ENCODE assay signal across 10 mouse cellular contexts in the genomic region with DNA sequence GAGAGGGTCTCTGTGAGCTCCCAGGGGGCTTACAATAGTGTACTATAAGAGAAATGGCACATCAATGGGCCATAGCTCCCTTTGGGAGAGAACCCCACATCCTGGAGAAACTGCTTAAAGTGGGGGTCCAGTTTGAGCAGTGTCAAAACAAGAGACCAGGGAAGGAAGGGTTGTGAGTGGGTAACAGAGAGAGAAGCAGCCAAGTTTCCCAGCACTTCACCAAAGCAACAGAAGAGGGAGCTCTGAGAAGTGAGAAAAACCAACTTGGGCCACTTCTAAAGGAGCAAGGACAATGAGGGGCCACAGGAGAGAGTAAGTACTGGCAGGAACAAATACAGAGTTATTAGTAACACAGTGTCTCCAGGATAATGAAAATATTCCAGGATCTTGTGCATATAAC. TPM values are rescaled to one million over a fixed set of nuclear protein-coding genes. Genes with fewer than 3 reads are reported as not detected.
DNase-seq lines count a peak whose midpoint lies in the region; ATAC-seq and TF ChIP-seq lines count a peak whose summit lies in the region.
"Had no signal": no experiment of that assay in that cellular context is flagged by ENCODE, and none has a peak within 500 bp of the region (broad histone marks: within the 10 kb centered on the region; RNA-seq: fewer than 3 reads in every experiment).

No protein-coding gene starts in this region.

- H3K4me3 ChIP-seq in kidney, postnatal 0 days (replicated peaks; ENCODE audit: low read depth, low read length) = no peak overlapping the region
- H3K4me3 ChIP-seq in kidney, embryonic 14.5 days (ENCODE audit: low read length) = no peak overlapping the region

- peak; percentile 61 for TF ChIP-seq CTCF in kidney, postnatal 0 days (IDR thresholded peaks at IDR 0.05; ENCODE audit: low read depth)

- H3K9me3 ChIP-seq in kidney, postnatal 0 days (replicated peaks; ENCODE audit: low read length) = no peaks in the 10 kb centered on the region
- H3K9me3 ChIP-seq in kidney, embryonic 14.5 days (ENCODE audit: control insufficient read depth, low read length) = no peaks in the 10 kb centered on the region
- H3K9me3 ChIP-seq: megakaryocyte, embryonic 14.5 days had no signal

- no peak overlapping the region for H3K4me2 ChIP-seq in kidney, postnatal 0 days (ENCODE audit: low read length)
- no peak overlapping the region for H3K4me2 ChIP-seq in kidney, embryonic 14.5 days (replicated peaks; ENCODE audit: low read depth, low read length)

- H3K4me1 ChIP-seq in kidney, postnatal 0 days (replicated peaks; ENCODE audit: insufficient read depth, low read length) = no peaks in the 10 kb centered on the region
- no peaks in the 10 kb centered on the region for H3K4me1 ChIP-seq in kidney, embryonic 14.5 days (ENCODE audit: control insufficient read depth, insufficient read depth, low read length)

- no peak overlapping the region for H3K27ac ChIP-seq in kidney, postnatal 0 days
- no peak overlapping the region for H3K27ac ChIP-seq in kidney, embryonic 14.5 days (ENCODE audit: low read depth, low read length)

- H3K36me3 ChIP-seq in kidney, postnatal 0 days (ENCODE audit: insufficient read depth, low read length) = no peaks in the 10 kb centered on the region
- no peaks in the 10 kb centered on the region for H3K36me3 ChIP-seq in kidney, embryonic 14.5 days (ENCODE audit: control insufficient read depth, insufficient read depth, low read length)

- no peak for ATAC-seq in kidney, postnatal 0 days (replicated peaks; ENCODE audit: low FRiP score, low read depth)
- no peak for ATAC-seq in kidney, embryonic 14.5 days (ENCODE audit: low FRiP score, low TSS enrichment)
- peak; percentile 84 for ATAC-seq in common myeloid progenitor, adult 5-6 weeks (replicated peaks; ENCODE audit: low read depth, poor library complexity, severe bottlenecking)

- no peaks in the 10 kb centered on the region for H3K27me3 ChIP-seq in kidney, postnatal 0 days (ENCODE audit: insufficient read depth, low read length)
- no peaks in the 10 kb centered on the region for H3K27me3 ChIP-seq in kidney, embryonic 14.5 days (ENCODE audit: control insufficient read depth, insufficient read depth, low read length)
- H3K27me3 ChIP-seq: megakaryocyte, embryonic 14.5 days had no signal

- no peak overlapping the region for H3K9ac ChIP-seq in kidney, postnatal 0 days (ENCODE audit: low read depth, low read length)
- no peak overlapping the region for H3K9ac ChIP-seq in kidney, embryonic 14.5 days (ENCODE audit: low read depth, low read length)

- DNase-seq in adrenal gland, adult (ENCODE audit: inconsistent age in 2 of 2, low spot score in 1 of 2) = peak; percentile 34 to 79
- no peak for DNase-seq in adrenal gland, adult 8-10 months
- DNase-seq in kidney, postnatal 0 days (ENCODE audit: low spot score) = peak; percentile 42
- peak; percentile 47 for DNase-seq in lung, postnatal 14 days
- no peak for DNase-seq in c-Kit-positive CD71-positive TER-119-positive erythroid progenitor cells, embryonic 14.5 days (ENCODE audit: low spot score)
- no peak for DNase-seq in ovary, adult 18-20 months (ENCODE audit: low spot score)
- DNase-seq: layer of hippocampus, postnatal 36 days had no signal

RNA-seq across cellular contexts. Expression of gene Ifnb1, which starts 0.7 kb away (rescaled TPM):
- not detected for total RNA-seq in adrenal gland, adult 8-10 months (2022)
- not detected in 2 replicates for polyA plus RNA-seq in kidney, postnatal 0 days (2015; fragmentation: Nextera tagmentation; extraction: Ambion mirVana)
- polyA plus RNA-seq in kidney, embryonic 14.5 days (2014; fragmentation: Nextera tagmentation; extraction: Ambion mirVana) = not detected in 2 replicates
- not detected in 2 replicates for total RNA-seq in common myeloid progenitor, adult 5-6 weeks (2017)
- total RNA-seq: layer of hippocampus, postnatal 36 days had no signal

RNA-seq across cellular contexts. Expression of gene Ifna15, which starts 34.8 kb away (rescaled TPM):
- total RNA-seq in adrenal gland, adult 8-10 months (2022) = not detected
- not detected in 2 replicates for polyA plus RNA-seq in kidney, postnatal 0 days (2015; fragmentation: Nextera tagmentation; extraction: Ambion mirVana)
- not detected in 2 replicates for polyA plus RNA-seq in kidney, embryonic 14.5 days (2014; fragmentation: Nextera tagmentation; extraction: Ambion mirVana)
- not detected in 2 replicates for total RNA-seq in common myeloid progenitor, adult 5-6 weeks (2017)
- total RNA-seq: layer of hippocampus, postnatal 36 days had no signal

RNA-seq across cellular contexts. Expression of gene Ifna14, which starts 48.4 kb away (rescaled TPM):
- total RNA-seq in adrenal gland, adult 8-10 months (2022) = not detected
- polyA plus RNA-seq in kidney, postnatal 0 days (2015; fragmentation: Nextera tagmentation; extraction: Ambion mirVana) = not detected in 2 replicates
- not detected in 2 replicates for polyA plus RNA-seq in kidney, embryonic 14.5 days (2014; fragmentation: Nextera tagmentation; extraction: Ambion mirVana)
- not detected in 2 replicates for total RNA-seq in common myeloid progenitor, adult 5-6 weeks (2017)
- total RNA-seq: layer of hippocampus, postnatal 36 days had no signal

Comparison
In these comparisons a context has a peak if more than half of its experiments do, and no peak if none do; other contexts are left out.
1. DNase-seq: peak in adrenal gland, adult (2 of 2), kidney, postnatal 0 days (single experiment) and lung, postnatal 14 days (single experiment); none in adrenal gland, adult 8-10 months (single experiment), c-Kit-positive CD71-positive TER-119-positive erythroid progenitor cells, embryonic 14.5 days (single experiment) and ovary, adult 18-20 months (single experiment).